Mouse (Mus musculus): Measurements from ENCODE around the gene Krt18.
"Not testable (repeated sequence)": the region's sequence is repeated elsewhere in the genome, so short reads cannot be mapped to it uniquely, and the experiment has no call there.

The Krt18 gene

DNA sequence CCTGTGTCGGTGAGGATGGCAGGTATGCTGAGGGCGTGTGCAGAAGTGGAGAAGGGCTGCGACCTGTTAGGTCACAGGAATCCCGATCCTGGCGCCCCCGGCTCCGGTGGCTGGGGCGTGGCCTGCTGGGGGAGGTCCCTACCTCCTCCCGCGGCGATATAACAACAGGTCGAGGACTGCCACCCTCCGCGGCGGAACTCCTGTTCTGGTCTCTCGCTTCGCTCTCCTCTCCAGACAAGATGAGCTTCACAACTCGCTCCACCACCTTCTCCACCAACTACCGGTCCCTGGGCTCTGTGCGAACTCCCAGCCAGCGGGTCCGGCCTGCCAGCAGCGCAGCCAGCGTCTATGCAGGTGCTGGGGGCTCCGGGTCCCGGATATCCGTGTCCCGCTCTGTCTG, at the start of gene Krt18:
TSS of gene Krt18 (plus strand) at position 141 of the 400 bp plus-strand sequence.
- no peak for DNase-seq

DNA sequence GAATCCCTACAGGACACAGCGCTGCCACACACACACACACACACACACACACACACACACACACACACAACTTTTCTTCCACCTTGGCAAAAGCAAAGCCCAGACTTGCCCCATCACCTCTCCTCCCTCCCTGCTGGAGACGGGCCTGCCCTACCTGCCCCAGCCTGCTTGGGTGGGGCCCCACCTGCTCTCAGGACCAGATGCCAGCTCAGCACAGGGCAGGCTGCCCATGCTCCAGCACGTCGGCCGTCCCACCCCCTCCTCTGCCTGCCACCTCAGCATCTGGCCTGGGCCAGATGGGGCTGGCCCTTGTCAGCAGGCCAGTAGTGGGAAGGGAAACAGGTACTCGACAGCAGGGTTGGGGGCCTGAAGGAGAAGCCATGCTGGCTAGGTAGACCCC, 47.1 kb upstream of the Krt18 start:
- DNase-seq, result no peak

DNA sequence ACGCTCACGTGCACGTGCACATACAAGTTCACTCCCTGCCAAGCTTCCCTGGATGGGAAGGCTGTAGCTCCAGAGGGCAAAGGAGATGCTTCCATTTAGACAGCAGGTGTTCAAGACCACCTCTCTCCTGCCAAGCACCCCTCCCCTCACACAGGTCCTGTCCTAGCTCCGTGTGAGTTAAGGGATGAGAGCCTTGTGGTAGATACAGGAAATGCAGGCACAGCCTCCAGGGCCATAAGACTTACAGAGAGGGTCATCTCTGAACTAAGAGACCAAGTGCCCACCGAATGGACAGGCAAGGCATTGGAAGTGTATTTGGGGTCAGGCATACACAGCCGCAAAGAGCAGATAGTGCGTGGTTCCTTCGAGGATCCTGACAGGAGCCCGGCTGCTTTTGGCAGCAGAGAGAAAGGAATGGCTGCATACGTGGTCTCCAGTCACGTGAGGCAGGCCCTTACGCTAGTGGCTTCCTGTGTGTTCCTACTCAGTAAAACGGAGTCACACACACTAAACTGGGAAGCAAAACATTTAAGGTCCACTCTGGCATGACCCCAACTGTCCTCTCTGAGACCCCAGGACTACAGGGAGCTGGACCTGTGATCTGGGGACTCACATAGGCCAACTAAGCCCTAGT, 44.5 kb upstream of the Krt18 start:
- no peak for DNase-seq

DNA sequence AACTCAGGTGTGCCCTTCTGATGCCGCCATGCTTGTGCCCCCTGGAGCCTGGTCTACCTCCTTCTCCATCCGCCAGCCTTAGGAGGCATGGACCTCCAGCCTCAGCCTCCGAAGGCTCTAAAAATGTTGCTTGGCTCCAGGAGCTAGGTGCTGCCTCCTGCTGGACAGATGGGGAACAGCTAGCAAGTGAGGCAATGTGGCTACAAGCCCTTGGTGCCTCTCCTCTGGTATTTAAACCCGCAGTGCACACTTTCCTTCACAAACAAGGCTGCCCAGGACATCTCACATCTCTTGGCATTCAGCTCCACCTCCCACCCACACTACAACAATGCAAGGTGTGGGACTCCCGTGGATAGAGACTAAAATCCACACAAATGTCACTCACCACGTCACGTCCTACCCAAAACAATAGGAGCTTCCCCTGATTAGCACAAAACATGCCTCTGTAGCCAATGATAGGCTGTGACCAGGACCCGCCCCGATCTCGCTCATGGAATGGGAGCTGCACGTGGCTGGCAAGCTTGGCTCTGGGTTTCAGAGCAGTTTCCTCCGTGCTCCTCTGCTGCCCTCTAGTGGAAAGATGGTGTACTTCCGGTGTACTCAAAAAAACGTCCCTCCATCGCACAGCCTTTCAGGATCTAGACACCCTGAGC, 43.9 kb upstream of the Krt18 start:
- DNase-seq, result peak; percentile 92

GRCm38 (mm10) chr15:101984746-101985145, 43.2 kb upstream of the Krt18 start:
- no peak for DNase-seq

GRCm38 (mm10) chr15:101988119-101988518, 39.9 kb upstream of the Krt18 start:
- DNase-seq, result peak; percentile 74

DNA sequence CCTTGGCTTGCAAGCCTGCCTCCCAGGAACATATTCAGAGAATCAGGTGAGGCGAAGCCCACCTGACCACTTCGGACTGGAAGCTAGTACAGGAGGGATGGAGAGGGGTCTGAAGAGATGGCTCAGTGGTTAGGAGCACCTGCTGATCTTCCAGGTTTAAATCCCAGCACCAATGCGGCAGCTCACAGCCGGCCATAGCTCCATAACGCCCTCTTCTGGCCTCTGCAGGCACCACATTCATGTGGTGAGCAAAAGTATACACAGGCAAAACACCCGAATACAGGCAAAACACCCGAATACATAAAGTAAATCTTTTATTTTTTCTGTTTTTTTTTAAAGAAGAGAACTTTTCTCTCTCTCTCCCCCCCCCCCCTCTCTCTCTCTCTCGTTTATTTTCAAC, 39.3 kb upstream of the Krt18 start:
- DNase-seq, result no peak

DNA sequence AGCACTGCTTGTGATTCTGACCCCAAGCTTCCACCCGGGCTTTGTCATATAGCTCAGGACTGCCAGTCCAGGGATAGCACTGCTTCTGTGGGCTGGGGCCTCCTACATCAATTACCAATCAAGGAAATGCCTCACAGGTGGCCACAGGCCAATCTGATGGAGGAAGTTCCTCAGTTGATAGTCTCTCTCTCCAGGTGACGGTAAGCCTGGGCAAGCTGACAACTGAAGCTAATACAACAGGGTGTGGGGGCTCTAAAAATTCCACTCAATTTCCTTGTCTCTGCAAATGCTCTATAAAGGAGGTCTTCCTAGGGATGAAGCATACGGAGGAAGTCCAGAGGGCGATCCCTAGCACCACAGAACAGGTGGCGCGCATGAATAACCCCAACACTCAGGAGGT, 37.0 kb upstream of the Krt18 start:
- no peak for DNase-seq

DNA sequence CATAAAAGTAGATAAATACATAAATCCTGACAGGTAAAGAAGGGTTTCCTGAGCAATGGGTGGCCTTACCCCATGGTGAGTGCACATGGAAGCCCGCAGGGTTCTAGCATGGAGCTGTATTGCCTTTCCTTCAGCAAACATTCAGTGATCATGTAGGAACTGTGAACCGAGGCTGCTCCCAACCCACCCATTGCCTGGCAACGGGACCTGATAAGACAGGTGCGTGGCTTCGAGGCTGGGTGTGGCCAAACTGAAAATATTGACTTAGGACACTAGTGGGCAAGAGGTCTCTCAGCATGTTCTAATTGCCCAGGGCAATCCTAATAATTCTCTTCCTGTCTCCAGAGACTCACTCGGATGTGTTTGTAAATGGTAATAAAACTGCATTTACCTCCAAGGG, 33.6 kb upstream of the Krt18 start:
- DNase-seq, result no peak

- no peak for DNase-seq
These were observed 32.3 kb upstream of the Krt18 start for GRCm38 (mm10) chr15:101995484-101996236.

- not testable (repeated sequence) for DNase-seq
These were observed 31.4 kb upstream of the Krt18 start for GRCm38 (mm10) chr15:101996450-101997078.

DNA sequence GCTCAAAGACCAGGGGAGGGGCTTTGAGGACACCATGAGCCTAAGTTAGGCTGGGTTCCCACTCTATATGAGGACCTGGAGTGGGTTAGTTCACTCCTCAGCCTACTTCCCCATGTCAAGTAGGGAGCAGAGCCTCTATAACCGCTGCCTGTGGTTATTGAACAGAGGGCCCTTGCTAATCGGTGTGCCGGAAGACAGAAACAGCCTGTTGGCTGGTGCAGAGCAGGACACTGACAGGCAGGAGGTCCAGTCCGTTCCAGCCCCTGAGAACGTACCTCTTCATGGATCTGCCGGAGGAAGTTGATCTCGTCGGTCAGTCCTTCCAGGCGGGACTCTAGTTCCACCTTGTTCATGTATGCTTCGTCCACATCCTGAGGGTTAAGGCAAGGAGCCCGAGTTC, 28.8 kb upstream of the Krt18 start:
- DNase-seq, result no peak

DNA sequence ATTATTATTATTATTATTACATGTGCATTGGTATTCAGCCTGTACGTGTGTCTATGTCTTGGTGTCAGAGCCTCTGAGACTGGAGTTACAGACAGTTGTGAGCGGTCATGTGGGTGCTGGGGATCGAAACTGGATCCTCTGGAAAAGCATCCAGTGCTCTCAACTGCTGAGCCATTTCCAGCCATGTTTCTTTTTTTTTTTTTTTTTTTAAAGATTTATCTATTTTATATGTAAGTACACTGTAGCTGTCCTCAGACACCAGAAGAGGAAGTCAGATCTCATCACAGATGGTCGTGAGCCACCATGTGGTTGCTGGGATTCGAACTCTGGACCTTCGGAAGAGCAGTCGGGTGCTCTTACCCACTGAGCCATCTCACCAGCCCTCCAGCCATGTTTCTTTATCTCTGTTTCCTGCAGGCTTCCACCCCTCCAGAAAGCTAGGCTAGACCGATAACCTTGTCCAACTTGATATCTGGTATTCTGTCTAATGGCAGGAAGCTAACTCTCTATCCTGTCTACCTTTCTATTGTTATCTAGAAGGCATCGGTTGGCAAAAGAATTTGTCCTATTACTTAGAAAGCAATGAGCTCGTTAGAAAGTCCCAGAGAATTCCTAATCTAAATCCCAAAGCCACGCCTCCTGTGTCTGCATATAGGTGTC, 28.2 kb upstream of the Krt18 start:
- no peak for DNase-seq

DNA sequence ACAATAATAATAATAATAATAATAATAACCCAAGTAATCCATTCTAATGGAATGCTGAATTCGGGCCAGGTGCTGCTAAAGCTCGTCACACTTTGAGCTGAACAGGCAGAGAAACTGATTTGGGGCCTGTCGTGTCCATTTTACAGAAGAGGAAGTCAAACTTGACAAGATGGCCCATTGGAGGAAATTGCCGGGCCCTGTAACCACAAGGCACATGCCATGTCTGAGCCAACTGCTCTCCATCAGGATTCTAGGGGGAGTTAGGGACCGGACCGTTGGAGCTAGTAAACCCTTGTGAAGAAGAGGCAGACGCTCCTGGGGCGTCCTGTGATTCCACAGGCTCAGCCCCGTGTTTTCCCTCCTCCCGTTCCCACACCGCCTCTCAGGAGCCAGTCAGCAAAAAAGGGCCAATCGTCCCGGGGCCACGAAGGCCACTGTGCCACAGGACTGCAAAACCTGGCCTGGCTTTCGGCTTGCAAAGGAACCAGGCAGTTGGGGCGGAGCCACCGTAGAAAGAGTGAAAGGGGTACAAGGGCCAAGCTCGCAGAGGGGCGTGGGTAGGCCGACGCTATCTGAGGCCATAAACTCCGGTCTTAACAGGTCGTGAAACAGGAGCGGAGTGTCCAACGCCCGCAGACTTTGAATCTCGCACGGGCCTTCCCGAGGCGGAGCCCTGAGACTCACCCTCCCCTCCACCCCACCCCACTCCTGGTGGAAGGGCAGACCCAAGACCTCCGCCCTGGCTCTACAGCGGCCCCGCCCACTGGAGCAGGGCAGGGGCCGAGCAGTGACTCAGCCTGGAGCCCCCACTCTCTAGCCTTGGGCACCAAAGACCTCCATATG, 25.1 kb upstream of the Krt18 start:
- DNase-seq, result no peak

- no peak for DNase-seq
These were observed 24.5 kb upstream of the Krt18 start for GRCm38 (mm10) chr15:102003516-102003915.

GRCm38 (mm10) chr15:102004189-102004588, 23.8 kb upstream of the Krt18 start, which contains the start of gene Krt8:
Krt8 (minus strand) TSS chr15:102004482.
- no peak for DNase-seq

GRCm38 (mm10) chr15:102005290-102005689, 22.7 kb upstream of the Krt18 start:
- no peak for DNase-seq

- DNase-seq, result no peak
These were observed 21.7 kb upstream of the Krt18 start for GRCm38 (mm10) chr15:102006317-102006716.

- DNase-seq, result no peak
These were observed 20.6 kb upstream of the Krt18 start for GRCm38 (mm10) chr15:102007097-102008069.

DNA sequence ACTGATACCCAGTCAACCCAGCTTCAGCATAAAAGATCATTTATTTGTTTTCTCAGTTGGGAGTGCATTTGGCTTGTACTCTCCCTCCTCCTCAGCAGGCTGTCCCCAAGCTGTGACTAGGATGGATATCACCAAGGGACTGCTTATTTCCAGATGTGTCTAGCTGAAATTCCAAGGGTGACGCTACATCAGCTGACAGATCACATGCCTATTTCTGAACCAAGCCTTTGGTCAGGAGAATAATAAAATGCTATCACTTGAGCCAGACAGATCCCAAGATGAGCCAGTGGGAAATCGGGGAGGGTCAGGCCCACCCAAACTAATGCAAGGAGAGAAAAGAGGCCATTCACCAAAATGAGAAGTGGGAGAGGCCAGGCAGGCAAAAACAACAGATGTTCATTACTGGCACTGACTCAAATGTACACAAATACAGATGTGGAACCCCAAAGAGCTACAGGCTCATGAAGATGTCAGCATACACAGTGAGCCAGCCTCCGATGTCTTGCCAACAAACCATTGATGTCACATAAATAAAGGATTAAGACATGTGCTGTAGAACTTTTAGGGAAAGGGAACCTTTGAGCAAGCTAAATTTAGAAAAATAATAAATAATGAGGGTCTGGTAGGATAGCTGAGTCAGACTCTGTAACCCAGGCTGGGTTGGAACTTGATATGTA, 17.3 kb upstream of the Krt18 start:
- no peak for DNase-seq

Measured in right cerebral cortex, adult 18-20 months (tissue).